Mouse (Mus musculus) midbrain, postnatal 0 days (tissue): ENCODE measurements around the gene Celf2. TPM values are rescaled to one million over a fixed set of nuclear protein-coding genes. Genes with fewer than 3 reads are reported as not detected.

ENCODE experiments used
- ATAC-seq: fragments of 200-750 bp; cut with Nextera tagmentation; 2 replicates; pipeline ENCODE4 v1.8.0; 2017; ENCODE audit warnings: moderate number of reproducible peaks, mild to moderate bottlenecking, moderate TSS enrichment, moderate library complexity; ENCODE audit not compliant: low FRiP score
- DNase-seq: peaks from one replicate; pipeline ENCODE4 v3.0.0-alpha.2; 2015; ENCODE audit warnings: low spot score
- H3K27ac ChIP-seq: fragments of 300-500 bp; sonication (generic); 2 replicates; pipeline ENCODE4 v1.5.1; 2014; ENCODE audit warnings: low read depth, mild to moderate bottlenecking, low read length, mixed read lengths
- H3K27me3 ChIP-seq: fragments of 300-500 bp; sonication (generic); 2 replicates; pipeline ENCODE4 v1.6.1; 2014; ENCODE audit warnings: low read length, control low read depth, mixed read lengths; ENCODE audit not compliant: insufficient read depth
- H3K36me3 ChIP-seq: fragments of 300-500 bp; sonication (generic); 2 replicates; pipeline ENCODE4 v1.6.1; 2014; ENCODE audit warnings: low read length, control low read depth, mixed read lengths; ENCODE audit not compliant: insufficient read depth
- H3K4me1 ChIP-seq: fragments of 300-500 bp; sonication (generic); 2 replicates; pipeline ENCODE4 v1.6.1; 2014; ENCODE audit warnings: mild to moderate bottlenecking, control low read depth, antibody characterized with exemption, low read length, mixed read lengths; ENCODE audit not compliant: insufficient read depth
- H3K4me2 ChIP-seq: fragments of 300-500 bp; sonication (generic); 2 replicates; pipeline ENCODE4 v1.6.1; 2014; ENCODE audit warnings: low read depth, mild to moderate bottlenecking, low read length, mixed read lengths; ENCODE audit not compliant: poor library complexity, severe bottlenecking
- H3K4me3 ChIP-seq: fragments of 300-500 bp; sonication (generic); 2 replicates; pipeline ENCODE4 v1.5.1; 2014; ENCODE audit warnings: low read depth, mild to moderate bottlenecking, low read length, moderate library complexity
- H3K9ac ChIP-seq: fragments of 300-500 bp; sonication (generic); replicated peaks from 2 replicates; pipeline ENCODE4 v1.6.1; 2014; ENCODE audit warnings: mild to moderate bottlenecking, low read length, moderate library complexity, mixed read lengths; ENCODE audit not compliant: poor library complexity, severe bottlenecking
- H3K9me3 ChIP-seq: fragments of 300-500 bp; sonication (generic); 2 replicates; pipeline ENCODE4 v1.6.1; 2016; ENCODE audit warnings: low read length, control low read depth
- CTCF ChIP-seq: IDR thresholded peaks from 2 replicates; pipeline ENCODE4 v1.5.1; 2016; ENCODE audit warnings: antibody characterized with exemption, mild to moderate bottlenecking
- WGBS: fragments of 180-500 bp; shearing (Covaris S2); extraction: QIAGEN DNeasy Blood & Tissue Kit; methylation state at CpG from one replicate; pipeline ENCODE4 v1.1.7; 2014; 5-methylcytosine and 5-hydroxymethylcytosine counted together
- polyA plus RNA-seq: library from polyadenylated mRNA; unstranded; fragments of >200 nt; fragmentation: Nextera tagmentation; extraction: Ambion mirVana; gene quantifications from 2 replicates; pipeline ENCODE4 v1.2.1, GENCODE M21; 2015
- total RNA-seq: library from RNA; depleted of rRNA; stranded (reverse); fragments of >200 nt; gene quantifications from 2 replicates; pipeline ENCODE4 v1.2.3, GENCODE M21; 2014

Gene Celf2
- total and polyA plus RNA-seq, 2 experiments from 2014 or later: 112 to 135 TPM

- no peak overlapping the region for H3K4me2 ChIP-seq
- no peaks in the 10 kb centered on the region for H3K27me3 ChIP-seq
- 80% methylated on average over 8 of the region's 8 CpGs for WGBS
These were observed 911.1 kb downstream of the Celf2 start for GRCm38 (mm10) chr2:6598124-6598878.

DNA sequence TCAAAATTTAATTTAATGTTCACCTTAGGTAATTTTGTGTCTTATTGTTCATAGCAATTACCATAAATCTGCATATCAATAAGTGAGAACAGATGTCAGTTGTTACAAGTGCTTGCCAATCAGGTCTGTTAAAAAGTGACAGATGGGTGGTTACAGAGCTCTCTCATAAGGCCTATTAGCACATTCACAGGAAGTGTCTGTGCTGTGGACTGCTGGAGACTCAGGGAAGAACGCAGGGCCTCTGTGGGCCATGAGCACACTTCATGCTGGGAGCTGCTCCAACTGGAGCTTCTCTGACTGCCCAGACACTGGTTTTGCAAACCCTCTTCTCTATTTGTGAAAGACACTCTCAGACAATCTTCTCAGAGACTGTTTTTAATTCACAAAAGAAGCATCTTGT, 914.6 kb downstream of the Celf2 start:
- no peak overlapping the region for H3K4me2 ChIP-seq
- H3K36me3 ChIP-seq: peaks cover 4% of the 10 kb centered on the region; the same call in 1 of the 2 replicates
- no peak overlapping the region for H3K9ac ChIP-seq
- DNase-seq: peak; percentile 78
- no peaks in the 10 kb centered on the region for H3K9me3 ChIP-seq
- H3K4me1 ChIP-seq: no peaks in the 10 kb centered on the region; the same call in 1 of the 2 replicates
- no peak overlapping the region for H3K27ac ChIP-seq
- no peak for TF ChIP-seq CTCF
- no peak for ATAC-seq
- 8% methylated on average over 1 of the region's 1 CpGs for WGBS
- no peak overlapping the region for H3K4me3 ChIP-seq
- H3K27me3 ChIP-seq: no peaks in the 10 kb centered on the region

More at GRCm38 (mm10) chr2:6598124-6598878, 911.1 kb downstream of the Celf2 start:
- Histone ChIP-seq H3K9ac (no peak overlapping the region), H3K36me3 (peaks cover 5% of the 10 kb centered on the region; the same call in 1 of the 2 replicates), H3K9me3 (no peaks in the 10 kb centered on the region), H3K4me1 (no peaks in the 10 kb centered on the region; the same call in 1 of the 2 replicates), H3K27ac (no peak overlapping the region), H3K4me3 (no peak overlapping the region)
- DNase-seq (no peak), ATAC-seq (no peak)
- no peak for TF ChIP-seq CTCF

- Histone ChIP-seq H3K9ac (no peak overlapping the region), H3K4me2 (no peak overlapping the region), H3K9me3 (no peaks in the 10 kb centered on the region), H3K36me3 (peaks cover 3% of the 10 kb centered on the region; the same call in 1 of the 2 replicates), H3K27ac (no peak overlapping the region; the same call in 1 of the 2 replicates), H3K27me3 (no peaks in the 10 kb centered on the region), H3K4me1 (no peaks in the 10 kb centered on the region; the same call in 1 of the 2 replicates), H3K4me3 (no peak overlapping the region)
- TF ChIP-seq CTCF: no peak
- 53% methylated on average over 3 of the region's 3 CpGs for WGBS
- DNase-seq (peak; percentile 28), ATAC-seq (no peak)
These were observed 915.2 kb downstream of the Celf2 start for GRCm38 (mm10) chr2:6594160-6594559.

DNA sequence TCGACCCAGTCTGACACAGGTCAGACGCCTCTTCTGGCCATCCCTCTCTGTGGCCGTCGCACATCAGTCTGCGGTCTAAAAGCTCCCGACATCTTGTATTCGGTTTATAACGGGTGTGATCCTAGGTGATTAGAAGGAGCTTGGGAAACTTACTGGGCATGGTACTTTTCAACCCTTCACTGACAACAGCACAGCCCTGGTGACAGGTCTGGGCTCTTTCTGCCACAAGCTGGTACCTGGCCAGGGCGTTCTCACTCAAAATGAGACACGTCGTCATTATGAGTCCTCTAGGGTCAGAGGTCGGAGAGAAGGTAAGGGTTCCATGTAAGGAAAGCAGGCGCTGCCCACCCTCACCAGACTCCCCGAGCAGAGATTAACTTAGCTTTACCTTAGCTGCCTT, 915.6 kb downstream of the Celf2 start:
- no peaks in the 10 kb centered on the region for H3K27me3 ChIP-seq
- peaks cover 3% of the 10 kb centered on the region; the same call in 1 of the 2 replicates for H3K36me3 ChIP-seq
- no peak overlapping the region for H3K4me3 ChIP-seq
- ATAC-seq: no peak
- no peak for DNase-seq
- WGBS: 82% methylated on average over 14 of the region's 14 CpGs
- no peak overlapping the region; the same call in 1 of the 2 replicates for H3K27ac ChIP-seq
- H3K4me2 ChIP-seq: no peak overlapping the region
- TF ChIP-seq CTCF: no peak
- no peaks in the 10 kb centered on the region for H3K9me3 ChIP-seq
- H3K9ac ChIP-seq: no peak overlapping the region
- H3K4me1 ChIP-seq: no peaks in the 10 kb centered on the region; the same call in 1 of the 2 replicates

GRCm38 (mm10) chr2:6586122-6586681, 923.2 kb downstream of the Celf2 start:
- H3K36me3 ChIP-seq: peaks cover 7% of the 10 kb centered on the region; the same call in 1 of the 2 replicates
- H3K4me1 ChIP-seq: no peaks in the 10 kb centered on the region
- no peaks in the 10 kb centered on the region for H3K9me3 ChIP-seq
- DNase-seq (no peak), ATAC-seq (no peak)
- no peak overlapping the region for H3K4me2 ChIP-seq
- H3K27ac ChIP-seq: no peak overlapping the region
- TF ChIP-seq CTCF: no peak
- no peak overlapping the region for H3K9ac ChIP-seq
- 90% methylated on average over 10 of the region's 10 CpGs for WGBS
- H3K27me3 ChIP-seq: no peaks in the 10 kb centered on the region
- no peak overlapping the region for H3K4me3 ChIP-seq
